Mouse (Mus musculus) adrenal gland, adult 10 weeks (tissue): ENCODE data around the gene Myt1. TPM values are rescaled to one million over a fixed set of nuclear protein-coding genes. Genes with fewer than 3 reads are reported as not detected.

Experiments used
- polyA plus RNA-seq: library from polyadenylated mRNA; stranded (reverse); fragments of 350-450 nt; fragmentation: Illumina TruSeq; extraction: RNeasy Lipid Tissue Mini Kit (QIAGEN cat#74804); gene quantifications from one replicate; pipeline ENCODE4 v1.2.3, GENCODE M21; 2014; ENCODE audit warnings: low read depth, low replicate concordance

Myt1 gene
- 3.0 TPM for polyA plus RNA-seq

GRCm38 (mm10) chr2:181763006-181763830 is at the start of gene Myt1:
Gene Myt1, plus strand, starts transcription at chr2:181763332.

GRCm38 (mm10) chr2:181714903-181715326 is 48.2 kb upstream of the Myt1 start, which contains the start of gene Oprl1:
Gene Oprl1, plus strand, starts transcription at chr2:181715016.

GRCm38 (mm10) chr2:181837372-181838292 is 74.5 kb downstream of the Myt1 start, which contains the start of gene Pcmtd2:
Gene Pcmtd2, plus strand, starts transcription at chr2:181837854.

GRCm38 (mm10) chr2:181863791-181864535 is 100.8 kb downstream of the Myt1 start, which contains the start of gene Polr3k:
Gene Polr3k, plus strand, starts transcription at chr2:181864337.

Other genes starting within 250 kb of the Myt1 start
- 47.9 TPM for gene Dnajc5, start 242.8 kb upstream of the Myt1 start, polyA plus RNA-seq
- gene Uckl1, start 178.4 kb upstream of the Myt1 start, polyA plus RNA-seq = 16.6 TPM
- 40.8 TPM for gene Prpf6, start 171.5 kb upstream of the Myt1 start, polyA plus RNA-seq
- 5.6 TPM for gene Zfp512b, start 170.5 kb upstream of the Myt1 start, polyA plus RNA-seq
- 9.0 TPM for gene Samd10, start 164.1 kb upstream of the Myt1 start, polyA plus RNA-seq
- not detected for gene Gm29797, start 106.3 kb upstream of the Myt1 start, polyA plus RNA-seq
- 0.35 TPM for gene Sox18, start 91.7 kb upstream of the Myt1 start, polyA plus RNA-seq
- not detected for gene Tcea2, start 83.0 kb upstream of the Myt1 start, polyA plus RNA-seq
- 20.9 TPM for gene Rgs19, start 69.4 kb upstream of the Myt1 start, polyA plus RNA-seq
- gene Lkaaear1, start 64.9 kb upstream of the Myt1 start, polyA plus RNA-seq = not detected
- gene Oprl1, start 48.3 kb upstream of the Myt1 start, polyA plus RNA-seq = 1.0 TPM
- gene Pcmtd2, start 74.5 kb downstream of the Myt1 start, polyA plus RNA-seq = 202 TPM
- gene Polr3k, start 101.0 kb downstream of the Myt1 start, polyA plus RNA-seq = 75.8 TPM
- not detected for gene Gm14496, start 227.8 kb downstream of the Myt1 start, polyA plus RNA-seq